Mouse (Mus musculus) CD4-positive naive resting alpha-beta T cell, adult 76 days (primary cell): ENCODE data around the gene Notch3. TPM values are rescaled to one million over a fixed set of nuclear protein-coding genes. Genes with fewer than 3 reads are reported as not detected.

ENCODE experiments used
- total RNA-seq: library from RNA; stranded (reverse); gene quantifications from one replicate; pipeline ENCODE4 v1.2.4, GENCODE M21; 2023

Gene Notch3
- total RNA-seq = not detected

GRCm38 (mm10) chr17:32166687-32167086 is at the start of gene Notch3:
Gene Notch3, minus strand, starts transcription at chr17:32166852.

GRCm38 (mm10) chr17:32188863-32189636 is 22.4 kb upstream of the Notch3 start, which contains the start of gene Ephx3:
Gene Ephx3, minus strand, starts transcription at chr17:32189549.

Other genes starting within 250 kb of the Notch3 start
- 68.1 TPM for gene Rrp1b, start 130.8 kb downstream of the Notch3 start, total RNA-seq
- gene Hsf2bp, start 130.5 kb downstream of the Notch3 start, total RNA-seq = not detected
- 2.2 TPM for gene Ephx3, start 22.7 kb upstream of the Notch3 start, total RNA-seq
- gene Brd4, start 117.9 kb upstream of the Notch3 start, total RNA-seq = 337 TPM
- gene Akap8, start 154.4 kb upstream of the Notch3 start, total RNA-seq = 343 TPM
- gene Akap8l, start 183.8 kb upstream of the Notch3 start, total RNA-seq = 153 TPM
- gene Wiz, start 222.6 kb upstream of the Notch3 start, total RNA-seq = 32.1 TPM
- gene Rasal3, start 236.7 kb upstream of the Notch3 start, total RNA-seq = 540 TPM